Mouse (Mus musculus) CH12.LX (cell line): ENCODE results near the gene Prr12. TPM values are rescaled to one million over a fixed set of nuclear protein-coding genes. Genes with fewer than 3 reads are reported as not detected.

ENCODE experiments used
- DNase-seq: peaks from one replicate; pipeline ENCODE4 v3.0.0-alpha.2; 2013; ENCODE audit errors: extremely low read depth
- H3K27ac ChIP-seq: 2 replicates; pipeline ENCODE4 v1.5.1; 2012; ENCODE audit warnings: low read depth, mild to moderate bottlenecking, control low read depth, moderate library complexity; ENCODE audit not compliant: insufficient read depth
- H3K27me3 ChIP-seq: replicated peaks from 2 replicates; pipeline ENCODE3; 2012; ENCODE audit warnings: inconsistent platforms
- H3K36me3 ChIP-seq, 2 experiments: replicated peaks in 1 of 2; 2 replicates each; pipeline versions ENCODE3 to v1.6.1; 2012; ENCODE audit warnings: inconsistent platforms in 1 of 2, low read length in 1 of 2, mild to moderate bottlenecking in 1 of 2, mixed read lengths in 1 of 2, moderate library complexity in 1 of 2; ENCODE audit not compliant: control insufficient read depth in 1 of 2, insufficient read depth in 1 of 2
- H3K4me1 ChIP-seq, 2 experiments: 2 replicates each; pipeline ENCODE4 v1.6.1; 2012; ENCODE audit warnings: inconsistent platforms in 1 of 2, moderate library complexity in 1 of 2; ENCODE audit not compliant: insufficient read depth in 2 of 2, control insufficient read depth in 1 of 2
- H3K4me2 ChIP-seq: 2 replicates; pipeline ENCODE4 v1.6.1; 2012; ENCODE audit warnings: low read depth, mild to moderate bottlenecking, control low read depth; ENCODE audit not compliant: poor library complexity, insufficient read depth, severe bottlenecking
- H3K4me3 ChIP-seq, 3 experiments: fragments of 150-350 bp in 1 of 3; sonication (generic) in 1 of 3; replicated peaks in 1 of 3; 2 replicates each; pipeline versions ENCODE3 to v1.5.1; 2011 to 2012; ENCODE audit warnings: low read depth in 2 of 3, low read length in 2 of 3, mild to moderate bottlenecking in 2 of 3, moderate library complexity in 2 of 3, control low read depth in 1 of 3, improper control_type of control experiment in 1 of 3, inconsistent platforms in 1 of 3, mixed read lengths in 1 of 3; ENCODE audit not compliant: poor library complexity in 1 of 3
- H3K79me2 ChIP-seq: replicated peaks from 2 replicates; pipeline ENCODE4 v1.6.1; 2012; ENCODE audit warnings: mild to moderate bottlenecking, moderate library complexity; ENCODE audit not compliant: control insufficient read depth, poor library complexity, insufficient read depth, severe bottlenecking; ENCODE audit errors: extremely low read depth
- H3K9ac ChIP-seq: 2 replicates; pipeline ENCODE4 v1.6.1; 2012; ENCODE audit warnings: low read depth, mild to moderate bottlenecking, control low read depth, moderate library complexity; ENCODE audit not compliant: insufficient read depth
- H3K9me3 ChIP-seq: replicated peaks from 2 replicates; pipeline ENCODE3; 2012; ENCODE audit warnings: low read length, inconsistent platforms, mixed read lengths
- BHLHE40 ChIP-seq: IDR thresholded peaks from 2 replicates; pipeline ENCODE4 v1.6.1; 2011; ENCODE audit warnings: mild to moderate bottlenecking, low read depth, low read length, improper control_type of control experiment
- CHD1 ChIP-seq: IDR thresholded peaks from 2 replicates; pipeline ENCODE4 v1.6.1; 2012; ENCODE audit warnings: low read depth, low read length, improper control_type of control experiment, inconsistent platforms
- CHD2 ChIP-seq: IDR thresholded peaks from 2 replicates; pipeline ENCODE4 v1.6.1; 2011; ENCODE audit warnings: low read length, improper control_type of control experiment
- E2F4 ChIP-seq: IDR thresholded peaks from 2 replicates; pipeline ENCODE4 v1.6.1; 2011; ENCODE audit warnings: low read depth, low read length, improper control_type of control experiment; ENCODE audit not compliant: insufficient replicate concordance
- ELF1 ChIP-seq: IDR thresholded peaks from 2 replicates; pipeline ENCODE4 v1.6.1; 2014; ENCODE audit warnings: low read depth, mild to moderate bottlenecking, inconsistent platforms, low read length, improper control_type of control experiment
- ETS1 ChIP-seq: conservative IDR thresholded peaks from 2 replicates; pipeline ENCODE4 v1.6.1; 2012; ENCODE audit warnings: low read depth, mild to moderate bottlenecking, inconsistent platforms, low read length, improper control_type of control experiment, moderate library complexity
- HCFC1 ChIP-seq: IDR thresholded peaks from 2 replicates; pipeline ENCODE4 v1.6.1; 2012; ENCODE audit warnings: low read depth, mild to moderate bottlenecking, inconsistent platforms, low read length, improper control_type of control experiment
- IRF4 ChIP-seq: IDR thresholded peaks from 2 replicates; pipeline ENCODE4 v1.6.1; 2014; ENCODE audit warnings: low read depth, mild to moderate bottlenecking, inconsistent platforms, low read length, improper control_type of control experiment
- JUN ChIP-seq: IDR thresholded peaks from 2 replicates; pipeline ENCODE4 v1.6.1; 2011; ENCODE audit warnings: low read depth, mild to moderate bottlenecking, low read length, improper control_type of control experiment, moderate library complexity; ENCODE audit not compliant: insufficient read depth
- MAFK ChIP-seq: IDR thresholded peaks from 2 replicates; pipeline ENCODE4 v1.6.1; 2011; ENCODE audit warnings: low read length, improper control_type of control experiment; ENCODE audit not compliant: insufficient replicate concordance
- MAZ ChIP-seq: IDR thresholded peaks from 2 replicates; pipeline ENCODE4 v1.6.1; 2012; ENCODE audit warnings: low read depth, mild to moderate bottlenecking, inconsistent platforms, low read length, improper control_type of control experiment, moderate library complexity
- MXI1 ChIP-seq: IDR thresholded peaks from 2 replicates; pipeline ENCODE4 v1.6.1; 2011; ENCODE audit warnings: mild to moderate bottlenecking, low read depth, low read length, improper control_type of control experiment
- MYC ChIP-seq: IDR thresholded peaks from 2 replicates; pipeline ENCODE4 v1.6.1; 2011; ENCODE audit warnings: low read depth, mild to moderate bottlenecking, improper control_type of control experiment, low read length
- NELFE ChIP-seq: IDR thresholded peaks from 2 replicates; pipeline ENCODE4 v1.6.1; 2011; ENCODE audit warnings: low read depth, low read length, improper control_type of control experiment
- PAX5 ChIP-seq: IDR thresholded peaks from 2 replicates; pipeline ENCODE4 v1.6.1; 2012; ENCODE audit warnings: low read length, inconsistent platforms, mixed read lengths
- POLR2A ChIP-seq: IDR thresholded peaks from 2 replicates; pipeline ENCODE4 v1.6.1; 2011; ENCODE audit warnings: low read depth, mild to moderate bottlenecking, improper control_type of control experiment, low read length
- POLR2AphosphoS2 ChIP-seq: IDR thresholded peaks from 2 replicates; pipeline ENCODE4 v1.6.1; 2011; ENCODE audit warnings: low read depth, low read length, improper control_type of control experiment
- RAD21 ChIP-seq: IDR thresholded peaks from 2 replicates; pipeline ENCODE4 v1.6.1; 2011; ENCODE audit warnings: low read depth, mild to moderate bottlenecking, low read length, improper control_type of control experiment, moderate library complexity
- RCOR1 ChIP-seq: conservative IDR thresholded peaks from 2 replicates; pipeline ENCODE4 v1.6.1; 2012; ENCODE audit warnings: low read depth, mild to moderate bottlenecking, inconsistent platforms, low read length, improper control_type of control experiment
- SIN3A ChIP-seq: IDR thresholded peaks from 2 replicates; pipeline ENCODE4 v1.6.1; 2012; ENCODE audit warnings: low read length, improper control_type of control experiment, inconsistent platforms
- SMC3 ChIP-seq: IDR thresholded peaks from 2 replicates; pipeline ENCODE4 v1.6.1; 2011; ENCODE audit warnings: low read depth, low read length, improper control_type of control experiment
- TBP ChIP-seq: conservative IDR thresholded peaks from 2 replicates; pipeline ENCODE4 v1.6.1; 2011; ENCODE audit warnings: low read depth, low read length, improper control_type of control experiment
- TCF12 ChIP-seq: IDR thresholded peaks from 2 replicates; pipeline ENCODE4 v1.6.1; 2014; ENCODE audit warnings: low read depth, mild to moderate bottlenecking, inconsistent platforms, low read length, improper control_type of control experiment
- UBTF ChIP-seq: IDR thresholded peaks from 2 replicates; pipeline ENCODE4 v1.6.1; 2012; ENCODE audit warnings: low read depth, mild to moderate bottlenecking, inconsistent platforms, low read length, improper control_type of control experiment, moderate library complexity
- ZC3H11A ChIP-seq: IDR thresholded peaks from 2 replicates; pipeline ENCODE4 v1.6.1; 2012; ENCODE audit warnings: low read depth, mild to moderate bottlenecking, inconsistent platforms, low read length, improper control_type of control experiment
- ZKSCAN1 ChIP-seq: IDR thresholded peaks from 2 replicates; pipeline ENCODE4 v1.6.1; 2012; ENCODE audit warnings: low read depth, inconsistent platforms, low read length, improper control_type of control experiment, borderline replicate concordance
- ZMIZ1 ChIP-seq: IDR thresholded peaks from 2 replicates; pipeline ENCODE4 v1.6.1; 2012; ENCODE audit warnings: low read depth, mild to moderate bottlenecking, inconsistent platforms, low read length, improper control_type of control experiment
- ZNF384 ChIP-seq: IDR thresholded peaks from 2 replicates; pipeline ENCODE4 v1.6.1; 2012; ENCODE audit warnings: low read depth, low read length, improper control_type of control experiment, inconsistent platforms
- dilution Hi-C: fragments of 300-500 bp; cut with MboI; formaldehyde crosslinking; loops from 2 replicates; pipeline ENCODE4 v1.14.3; 2020; ENCODE audit warnings: low sequenced_read_pairs; ENCODE audit not compliant: extremely low pct_unique_long_range_greater_than_20kb, extremely low pct_ligation_motif_present
- in situ Hi-C: fragments of 300-500 bp; cut with MboI; formaldehyde crosslinking; loops from 3 replicates; pipeline ENCODE4 v1.14.3; 2019; ENCODE audit warnings: low sequenced_read_pairs, low pct_ligation_motif_present, low pct_unique_long_range_greater_than_20kb, mixed read lengths
- polyA plus RNA-seq: library from polyadenylated mRNA; unstranded; fragments of >175 nt; gene quantifications from 2 replicates; pipeline ENCODE4 v1.2.1, GENCODE M21; 2012; ENCODE audit warnings: low read depth; ENCODE audit not compliant: insufficient read length
- total RNA-seq, 2 experiments: library from RNA; depleted of rRNA; stranded (reverse); fragments of 300-350 nt in 1 of 2; fragments of >200 nt in 1 of 2; gene quantifications; 2 replicates each; pipeline ENCODE4 v1.2.3; 2012 to 2014

Prr12 gene
- total and polyA plus RNA-seq, 3 experiments: 1.2 to 20.5 (median 6.5) TPM

GRCm38 (mm10) chr7:45008411-45008810 is 44.3 kb downstream of the Prr12 start:
- H3K27me3 ChIP-seq: no peaks in the 10 kb centered on the region
- H3K9me3 ChIP-seq: no peaks in the 10 kb centered on the region
- H3K9ac ChIP-seq: no peak overlapping the region
- TF ChIP-seq UBTF: no peak
- TF ChIP-seq PAX5: no peak
- TF ChIP-seq ZC3H11A: no peak
- TF ChIP-seq ZNF384: no peak
- no peak for TF ChIP-seq JUN
- no peak for TF ChIP-seq CHD2
- no peak for TF ChIP-seq SIN3A
- TF ChIP-seq TCF12: no peak
- no peak for TF ChIP-seq ZMIZ1
- TF ChIP-seq RAD21: no peak
- TF ChIP-seq MXI1: no peak
- no peak for TF ChIP-seq MAFK
- TF ChIP-seq TBP: no peak
- TF ChIP-seq ELF1: no peak
- TF ChIP-seq IRF4: no peak
- TF ChIP-seq POLR2AphosphoS2: no peak
- TF ChIP-seq SMC3: no peak
- no peak for TF ChIP-seq NELFE
- TF ChIP-seq, all 38 proteins: peak for 0
- Histone ChIP-seq H3K4me1 (peaks cover 0 to 3% of the 10 kb centered on the region in 2 experiments; a peak in 1 of 4 replicates), H3K27ac (no peak overlapping the region), H3K36me3 (peaks cover 89 to 94% of the 10 kb centered on the region in 2 experiments), H3K79me2 (no peaks in the 10 kb centered on the region), H3K4me3 (no peak overlapping the region), H3K4me2 (no peak overlapping the region)
- no peak for DNase-seq
- dilution Hi-C loops: no loop called here
- in situ Hi-C loops: no loop called here

- in situ Hi-C loops: no loop called here
- no peak for DNase-seq
- Histone ChIP-seq H3K27me3 (no peaks in the 10 kb centered on the region), H3K9ac (no peak overlapping the region), H3K79me2 (no peaks in the 10 kb centered on the region), H3K4me2 (no peak overlapping the region), H3K9me3 (no peaks in the 10 kb centered on the region), H3K4me3 (no peak overlapping the region)
- TF ChIP-seq E2F4 (no peak), CHD2 (no peak), ZKSCAN1 (no peak), MAFK (no peak), ETS1 (no peak), POLR2A (no peak), PAX5 (no peak), MAZ (no peak), ZC3H11A (no peak), CHD1 (no peak), TCF12 (no peak), RCOR1 (no peak), BHLHE40 (no peak), HCFC1 (no peak), MYC (no peak), IRF4 (no peak), TBP (no peak), ELF1 (no peak), UBTF (no peak)
- TF ChIP-seq, all 38 proteins: peak for 0
- Histone ChIP-seq H3K27ac (no peak overlapping the region), H3K4me1 (no peaks in the 10 kb centered on the region), H3K36me3 (peaks cover 90 to 94% of the 10 kb centered on the region in 2 experiments)
- dilution Hi-C loops: no loop called here
Observed at GRCm38 (mm10) chr7:45007846-45008245, 44.8 kb downstream of the Prr12 start.
